Mouse (Mus musculus): ENCODE data around the gene Ppfibp2. TPM values are rescaled to one million over a fixed set of nuclear protein-coding genes. Genes with fewer than 3 reads are reported as not detected.

Gene Ppfibp2
- polyA plus RNA-seq, 1 experiment: 0.60 TPM

DNA sequence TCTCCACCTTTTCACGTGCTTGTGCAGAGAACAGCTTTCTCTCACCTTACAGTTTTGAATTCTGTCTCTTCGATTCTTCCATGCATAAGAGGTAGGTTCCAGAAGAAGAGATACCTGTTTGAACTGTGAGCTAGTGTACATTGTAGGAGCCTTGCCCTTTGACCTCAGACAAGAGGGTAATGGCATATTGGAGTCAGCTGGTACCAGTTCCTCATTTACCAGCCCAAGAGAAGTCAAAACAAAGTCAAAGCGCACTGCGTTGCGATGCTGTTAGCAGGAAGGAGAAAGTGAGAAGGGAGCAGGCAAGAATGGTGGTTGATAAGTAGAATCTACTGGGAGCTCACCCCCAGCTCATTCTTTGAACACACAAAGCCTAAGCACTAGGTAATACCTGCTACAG lies 73.5 kb downstream of the Ppfibp2 start:
- H3K36me3 ChIP-seq (ENCODE audit: control insufficient read depth, insufficient read depth): no peaks in the 10 kb centered on the region
- H3K4me2 ChIP-seq (ENCODE audit: low read depth): no peak overlapping the region
- H3K79me2 ChIP-seq (ENCODE audit: control insufficient read depth, insufficient read depth): no peaks in the 10 kb centered on the region
- H3K4me3 ChIP-seq: no peak overlapping the region
- H3K27me3 ChIP-seq (ENCODE audit: control insufficient read depth, insufficient read depth, insufficient read length): no peaks in the 10 kb centered on the region
- TF ChIP-seq CEBPB (IDR thresholded peaks at IDR 0.05; ENCODE audit: insufficient read depth, poor library complexity, severe bottlenecking) (no peak), POLR2AphosphoS2 (IDR thresholded peaks at IDR 0.05; ENCODE audit: insufficient read length, low read depth) (no peak), USF1 (IDR thresholded peaks at IDR 0.05; ENCODE audit: low read depth) (no peak), E2F4 (IDR thresholded peaks at IDR 0.05; ENCODE audit: insufficient read depth) (no peak), TCF3 (IDR thresholded peaks at IDR 0.05; ENCODE audit: insufficient read length, low read depth) (no peak), MYOD1 (IDR thresholded peaks at IDR 0.05; ENCODE audit: control insufficient read depth in 1 of 3, insufficient read length in 2 of 3, low read depth in 2 of 3) (no peak), MAX (IDR thresholded peaks at IDR 0.05; ENCODE audit: low read depth) (no peak), REST (IDR thresholded peaks at IDR 0.05; ENCODE audit: insufficient read depth, insufficient read length) (no peak), POLR2A (IDR thresholded peaks at IDR 0.05; ENCODE audit: insufficient read length, low read depth) (no peak), TCF12 (IDR thresholded peaks at IDR 0.05; ENCODE audit: insufficient read depth, poor library complexity, severe bottlenecking) (no peak), MYOG (IDR thresholded peaks at IDR 0.05; ENCODE audit: control insufficient read depth in 1 of 3, insufficient read depth in 1 of 3, insufficient read length in 2 of 3, low read depth in 2 of 3) (no peak), SRF (IDR thresholded peaks at IDR 0.05; ENCODE audit: control insufficient read depth, insufficient read length, low read depth) (no peak)
- no peak overlapping the region for H3ac ChIP-seq (ENCODE audit: control insufficient read depth, insufficient read length)

DNA sequence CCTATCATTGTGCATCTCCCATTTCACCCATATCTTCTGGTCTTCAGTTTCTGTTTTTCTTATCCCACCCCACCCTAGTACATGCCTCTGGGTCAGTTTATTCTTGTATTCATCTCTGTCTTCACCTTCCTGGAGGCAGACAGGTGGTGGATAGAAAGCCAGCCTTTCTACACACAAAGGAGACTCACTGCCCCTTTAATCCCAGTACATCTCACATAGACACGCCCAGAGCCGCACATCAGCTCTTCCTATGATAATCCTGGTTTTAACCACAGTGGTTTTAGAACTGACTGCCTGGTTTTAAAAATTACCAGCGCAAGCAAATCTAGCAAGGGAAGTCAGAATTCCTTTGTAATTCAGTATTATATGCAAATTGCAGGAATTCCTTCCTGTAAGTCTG lies 80.2 kb downstream of the Ppfibp2 start:
- Histone ChIP-seq H3K4me2 (ENCODE audit: low read depth) (no peak overlapping the region), H3K79me2 (ENCODE audit: control insufficient read depth, insufficient read depth) (no peaks in the 10 kb centered on the region), H3K27me3 (ENCODE audit: control insufficient read depth, insufficient read depth, insufficient read length) (no peaks in the 10 kb centered on the region), H3ac (ENCODE audit: control insufficient read depth, insufficient read length) (no peak overlapping the region), H3K36me3 (ENCODE audit: control insufficient read depth, insufficient read depth) (no peaks in the 10 kb centered on the region), H3K4me3 (no peak overlapping the region)
- TF ChIP-seq TCF12 (IDR thresholded peaks at IDR 0.05; ENCODE audit: insufficient read depth, poor library complexity, severe bottlenecking) (no peak), POLR2AphosphoS2 (IDR thresholded peaks at IDR 0.05; ENCODE audit: insufficient read length, low read depth) (no peak), CEBPB (IDR thresholded peaks at IDR 0.05; ENCODE audit: insufficient read depth, poor library complexity, severe bottlenecking) (no peak), TCF3 (IDR thresholded peaks at IDR 0.05; ENCODE audit: insufficient read length, low read depth) (no peak), MAX (IDR thresholded peaks at IDR 0.05; ENCODE audit: low read depth) (no peak), SRF (IDR thresholded peaks at IDR 0.05; ENCODE audit: control insufficient read depth, insufficient read length, low read depth) (no peak), USF1 (IDR thresholded peaks at IDR 0.05; ENCODE audit: low read depth) (no peak), REST (IDR thresholded peaks at IDR 0.05; ENCODE audit: insufficient read depth, insufficient read length) (no peak), POLR2A (IDR thresholded peaks at IDR 0.05; ENCODE audit: insufficient read length, low read depth) (no peak), E2F4 (IDR thresholded peaks at IDR 0.05; ENCODE audit: insufficient read depth) (no peak), MYOG (IDR thresholded peaks at IDR 0.05; ENCODE audit: control insufficient read depth in 1 of 3, insufficient read depth in 1 of 3, insufficient read length in 2 of 3, low read depth in 2 of 3) (no peak), MYOD1 (IDR thresholded peaks at IDR 0.05; ENCODE audit: control insufficient read depth in 1 of 3, insufficient read length in 2 of 3, low read depth in 2 of 3) (no peak)

DNA sequence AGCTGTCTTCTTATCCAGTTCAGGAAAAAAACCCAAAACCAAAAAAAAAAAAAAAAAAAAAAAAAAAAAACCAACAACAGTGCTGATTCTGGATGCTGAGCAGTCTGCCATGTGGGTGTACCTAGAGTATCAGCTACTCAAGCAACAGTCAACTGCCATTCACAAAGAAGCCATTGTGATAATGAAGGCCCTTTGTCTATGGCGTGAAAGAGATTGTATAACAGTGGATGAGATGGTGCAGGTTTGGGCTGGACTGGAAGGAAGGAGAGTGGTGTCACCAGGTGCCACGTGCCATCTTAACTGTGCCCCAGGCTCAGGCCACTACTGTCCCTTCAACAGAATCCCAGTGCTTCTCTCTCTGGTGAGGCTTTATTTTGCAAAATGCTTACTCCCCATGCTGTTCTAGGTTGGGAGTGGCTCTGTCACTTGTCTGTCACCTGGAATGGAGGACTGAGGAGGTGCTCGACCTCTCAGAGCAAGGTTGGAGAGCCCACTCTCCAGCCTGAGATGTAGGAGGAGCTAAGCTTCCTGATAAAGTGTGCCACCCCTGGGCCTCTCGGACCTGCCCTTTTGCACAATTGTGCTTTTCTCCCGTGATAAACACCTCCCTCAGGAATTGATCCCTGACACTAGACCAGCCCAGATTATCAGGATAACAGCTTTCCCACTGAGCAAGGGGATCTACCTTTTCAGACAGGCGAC lies 85.3 kb downstream of the Ppfibp2 start:
- no peak for TF ChIP-seq E2F4 (IDR thresholded peaks at IDR 0.05; ENCODE audit: insufficient read depth)
- no peak for TF ChIP-seq POLR2AphosphoS2 (IDR thresholded peaks at IDR 0.05; ENCODE audit: insufficient read length, low read depth)
- TF ChIP-seq SRF (IDR thresholded peaks at IDR 0.05; ENCODE audit: control insufficient read depth, insufficient read length, low read depth): no peak
- TF ChIP-seq POLR2A (IDR thresholded peaks at IDR 0.05; ENCODE audit: insufficient read length, low read depth): no peak
- no peak for TF ChIP-seq MYOD1 (IDR thresholded peaks at IDR 0.05; ENCODE audit: control insufficient read depth in 1 of 3, insufficient read length in 2 of 3, low read depth in 2 of 3)
- no peak for TF ChIP-seq MYOG (IDR thresholded peaks at IDR 0.05; ENCODE audit: control insufficient read depth in 1 of 3, insufficient read depth in 1 of 3, insufficient read length in 2 of 3, low read depth in 2 of 3)
- no peak for TF ChIP-seq CEBPB (IDR thresholded peaks at IDR 0.05; ENCODE audit: insufficient read depth, poor library complexity, severe bottlenecking)
- no peak for TF ChIP-seq TCF12 (IDR thresholded peaks at IDR 0.05; ENCODE audit: insufficient read depth, poor library complexity, severe bottlenecking)
- TF ChIP-seq USF1 (IDR thresholded peaks at IDR 0.05; ENCODE audit: low read depth): no peak
- no peak for TF ChIP-seq TCF3 (IDR thresholded peaks at IDR 0.05; ENCODE audit: insufficient read length, low read depth)
- no peak for TF ChIP-seq MAX (IDR thresholded peaks at IDR 0.05; ENCODE audit: low read depth)
- TF ChIP-seq REST (IDR thresholded peaks at IDR 0.05; ENCODE audit: insufficient read depth, insufficient read length): no peak
- H3K36me3 ChIP-seq (ENCODE audit: control insufficient read depth, insufficient read depth): no peaks in the 10 kb centered on the region

GRCm38 (mm10) chr7:107681306-107681705 lies 86.3 kb downstream of the Ppfibp2 start:
- Histone ChIP-seq H3K36me3 (ENCODE audit: control insufficient read depth, insufficient read depth) (no peaks in the 10 kb centered on the region), H3ac (ENCODE audit: control insufficient read depth, insufficient read length) (no peak overlapping the region), H3K27me3 (ENCODE audit: control insufficient read depth, insufficient read depth, insufficient read length) (no peaks in the 10 kb centered on the region), H3K4me2 (ENCODE audit: low read depth) (no peak overlapping the region), H3K79me2 (ENCODE audit: control insufficient read depth, insufficient read depth) (no peaks in the 10 kb centered on the region), H3K4me3 (no peak overlapping the region)
- TF ChIP-seq REST (IDR thresholded peaks at IDR 0.05; ENCODE audit: insufficient read depth, insufficient read length): no peak
- no peak for TF ChIP-seq SRF (IDR thresholded peaks at IDR 0.05; ENCODE audit: control insufficient read depth, insufficient read length, low read depth)
- no peak for TF ChIP-seq E2F4 (IDR thresholded peaks at IDR 0.05; ENCODE audit: insufficient read depth)
- TF ChIP-seq MYOG (IDR thresholded peaks at IDR 0.05; ENCODE audit: control insufficient read depth in 1 of 3, insufficient read depth in 1 of 3, insufficient read length in 2 of 3, low read depth in 2 of 3): no peak
- TF ChIP-seq MAX (IDR thresholded peaks at IDR 0.05; ENCODE audit: low read depth): no peak
- no peak for TF ChIP-seq USF1 (IDR thresholded peaks at IDR 0.05; ENCODE audit: low read depth)
- TF ChIP-seq TCF3 (IDR thresholded peaks at IDR 0.05; ENCODE audit: insufficient read length, low read depth): no peak

More for the DNA sequence above, 85.3 kb downstream of the Ppfibp2 start:
- no peaks in the 10 kb centered on the region for H3K27me3 ChIP-seq (ENCODE audit: control insufficient read depth, insufficient read depth, insufficient read length)
- no peak overlapping the region for H3K4me2 ChIP-seq (ENCODE audit: low read depth)
- no peak overlapping the region for H3ac ChIP-seq (ENCODE audit: control insufficient read depth, insufficient read length)
- no peaks in the 10 kb centered on the region for H3K79me2 ChIP-seq (ENCODE audit: control insufficient read depth, insufficient read depth)
- no peak overlapping the region for H3K4me3 ChIP-seq
